Mouse (Mus musculus): Measurements from ENCODE around the gene Arrdc2. TPM values are rescaled to one million over a fixed set of nuclear protein-coding genes. Genes with fewer than 3 reads are reported as not detected.
"Not testable (repeated sequence)": the region's sequence is repeated elsewhere in the genome, so short reads cannot be mapped to it uniquely, and the experiment has no call there.

Arrdc2 gene
- total RNA-seq, 1 experiment from 2014 or later: 7.3 TPM

DNA sequence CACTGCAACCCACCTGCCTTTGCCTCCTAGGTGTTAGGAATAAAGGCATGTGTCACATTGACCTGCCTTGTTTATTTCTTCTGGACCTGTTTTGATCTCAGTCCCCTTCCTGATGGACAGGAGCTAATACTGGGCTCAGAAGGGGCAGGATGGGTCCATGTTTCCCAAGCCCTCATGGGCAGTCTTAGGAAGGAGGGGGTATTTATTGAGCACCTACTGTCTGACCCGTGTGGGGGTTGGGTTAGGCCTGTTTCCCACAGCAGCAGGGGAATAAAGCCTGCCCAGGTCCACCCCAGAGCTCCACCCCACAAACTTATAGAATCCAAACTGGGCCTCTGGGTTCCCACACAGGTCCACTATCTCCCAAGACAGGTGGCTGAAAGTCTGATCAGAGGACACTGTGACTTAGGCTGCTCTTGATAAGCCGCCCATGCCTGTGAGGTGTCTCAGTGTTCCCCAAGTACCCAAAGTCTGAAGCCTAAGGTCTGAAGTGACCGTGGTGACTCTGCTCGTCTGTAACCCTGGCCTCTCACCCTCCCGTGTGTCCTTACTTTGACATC lies 3.8 kb upstream of the Arrdc2 start:
- no peak for ATAC-seq (replicated peaks; ENCODE audit: low read depth, poor library complexity, severe bottlenecking)

GRCm38 (mm10) chr8:70842484-70842883 lies 3.0 kb upstream of the Arrdc2 start:
- no peak for ATAC-seq (replicated peaks; ENCODE audit: low read depth, poor library complexity, severe bottlenecking)

DNA sequence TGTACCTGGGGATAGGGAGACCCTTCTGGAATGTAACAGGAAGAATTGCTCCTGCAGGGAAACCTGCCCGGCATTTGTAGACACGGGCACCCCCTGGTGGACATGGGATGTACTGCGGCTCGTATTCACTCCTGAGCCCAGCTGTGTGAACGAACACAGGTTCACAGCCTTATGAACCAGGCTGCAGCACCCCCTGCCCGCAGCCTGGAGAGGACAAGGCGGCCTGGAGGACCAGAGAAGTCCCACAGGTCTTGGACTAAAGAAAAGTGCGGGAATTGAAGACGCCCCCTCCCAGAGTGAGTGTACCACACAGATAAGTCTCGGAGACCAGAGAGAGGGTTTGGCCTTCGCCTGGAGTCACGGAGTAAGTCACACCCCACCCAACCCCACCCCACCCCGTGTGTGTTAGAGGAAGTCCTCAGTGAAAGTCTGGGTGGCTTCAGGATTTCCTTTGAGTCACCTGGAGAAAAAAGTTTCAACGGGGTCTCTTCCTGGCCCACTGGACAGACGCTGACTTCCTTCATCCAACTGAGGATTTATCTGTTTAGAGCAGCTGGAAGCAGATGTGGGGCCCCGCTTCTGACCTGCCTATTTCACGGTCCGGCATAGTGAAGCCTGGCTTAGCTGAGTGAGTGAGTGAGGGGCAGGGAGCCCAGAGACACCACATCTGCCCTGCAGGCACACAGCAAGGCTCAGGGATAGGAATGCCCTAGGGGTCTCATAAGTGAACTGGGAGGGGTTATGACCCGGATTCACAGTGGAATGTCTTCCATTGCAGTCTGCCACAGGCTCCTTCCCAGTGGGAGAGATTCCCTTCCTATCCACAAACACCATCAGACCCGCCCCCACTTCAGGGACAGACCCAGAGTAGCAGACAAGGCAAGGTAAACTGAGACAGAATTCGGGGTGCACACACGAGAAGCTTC lies 1.9 kb upstream of the Arrdc2 start:
- ATAC-seq (replicated peaks; ENCODE audit: low read depth, poor library complexity, severe bottlenecking): peak; percentile 33

- ATAC-seq (replicated peaks; ENCODE audit: low read depth, poor library complexity, severe bottlenecking): no peak
These were observed 1.1 kb upstream of the Arrdc2 start for GRCm38 (mm10) chr8:70840590-70840989.

DNA sequence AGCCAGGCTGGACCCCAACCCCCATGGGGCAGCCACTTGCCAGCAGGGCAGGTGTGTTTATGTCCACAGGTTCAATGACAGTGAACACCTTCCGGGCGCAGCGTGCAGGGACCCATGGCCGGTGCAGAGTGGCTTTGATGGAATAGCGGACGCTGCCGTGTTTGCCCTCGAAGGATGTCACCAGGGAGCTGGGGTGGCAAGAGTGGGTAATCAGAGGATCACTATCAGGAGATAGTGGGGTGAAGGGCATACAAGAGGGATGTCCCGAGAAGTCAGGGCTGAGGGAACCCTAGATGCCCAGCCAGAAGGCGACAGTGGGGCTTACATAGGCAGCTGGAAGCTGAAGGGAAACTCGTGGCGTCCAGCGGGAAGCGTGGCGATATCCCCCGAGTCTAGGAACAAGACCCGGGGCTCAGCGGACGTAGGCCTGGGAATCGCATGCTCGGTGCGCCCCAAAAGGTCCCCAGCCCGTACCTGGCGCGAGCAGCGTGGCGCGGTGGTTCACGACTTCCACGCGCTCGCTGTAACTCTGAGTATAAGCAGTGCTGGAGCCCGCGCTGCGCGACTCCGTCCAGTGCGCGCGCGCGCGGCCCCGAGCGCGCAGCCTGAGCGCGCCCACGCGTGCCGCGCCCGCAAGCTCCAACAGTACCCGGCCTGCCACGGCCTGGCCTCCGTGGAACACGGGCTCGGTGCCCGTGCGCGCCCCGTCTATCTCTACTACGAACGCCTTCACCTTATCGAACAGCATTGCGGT lies 689 bp downstream of the Arrdc2 start:
- no peak; the same call in 1 of the 2 replicates for ATAC-seq (replicated peaks; ENCODE audit: low read depth, poor library complexity, severe bottlenecking)

DNA sequence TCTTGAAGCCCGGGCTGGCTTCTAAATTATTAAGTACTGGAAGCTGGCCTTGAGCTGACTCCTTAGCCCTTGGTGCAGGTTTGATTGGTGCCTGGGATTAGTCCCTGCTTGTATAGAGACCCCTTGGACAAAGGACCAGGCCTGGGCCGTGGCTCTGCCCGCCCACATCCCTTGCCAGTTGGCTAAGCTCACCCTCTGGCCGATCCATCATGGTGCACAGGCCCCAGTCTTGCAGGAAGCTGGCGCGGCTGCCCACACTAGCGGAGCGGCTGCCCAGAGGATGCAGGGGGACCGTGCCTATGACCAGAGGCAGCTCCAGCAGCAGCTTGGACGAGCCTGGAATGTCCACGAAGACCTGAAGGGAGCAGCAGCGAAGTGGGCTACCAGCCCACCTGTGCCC lies 2.9 kb downstream of the Arrdc2 start:
- ATAC-seq (replicated peaks; ENCODE audit: low read depth, poor library complexity, severe bottlenecking): no peak

DNA sequence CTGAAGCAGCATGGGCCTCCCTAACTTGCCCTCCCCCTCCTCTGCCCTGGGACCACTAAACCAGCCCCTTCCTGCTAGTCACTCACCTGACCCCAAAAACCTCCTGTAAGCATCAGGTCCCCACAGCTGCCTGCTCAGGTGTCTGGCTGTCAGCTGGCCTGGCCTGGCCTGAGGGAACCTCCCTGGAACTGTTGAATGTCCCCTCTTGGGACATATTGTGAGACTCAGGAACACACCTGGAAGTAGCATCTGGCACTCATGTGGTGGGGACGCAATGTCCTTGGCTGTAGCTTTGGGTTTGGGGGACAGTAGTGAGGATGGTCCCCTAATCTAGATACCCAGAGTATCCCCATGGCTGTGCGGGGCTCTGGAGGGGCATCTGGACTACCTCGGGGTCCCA lies 5.4 kb downstream of the Arrdc2 start:
- ATAC-seq (replicated peaks; ENCODE audit: low read depth, poor library complexity, severe bottlenecking): no peak

DNA sequence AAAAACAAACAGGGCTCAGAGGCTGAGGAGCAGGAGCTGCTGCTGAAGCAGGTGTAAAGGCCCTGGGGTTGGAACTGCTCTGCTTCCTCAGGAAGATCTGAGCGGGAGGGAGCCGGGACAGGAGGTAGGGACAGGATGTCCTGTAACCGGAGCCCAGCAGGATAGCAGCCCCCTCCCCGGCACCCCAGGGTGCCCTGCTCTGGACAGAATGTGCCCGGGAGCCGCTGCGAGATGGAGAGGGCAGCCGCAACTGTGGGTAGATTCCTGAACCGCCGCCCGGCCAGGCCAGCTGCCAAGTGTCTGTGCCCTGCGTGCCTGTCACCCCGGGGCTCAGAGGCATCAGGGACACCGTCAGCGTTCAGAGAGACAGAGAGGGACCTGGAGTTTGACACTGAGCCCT lies 6.0 kb downstream of the Arrdc2 start:
- no peak; the same call in 1 of the 2 replicates for ATAC-seq (replicated peaks; ENCODE audit: low read depth, poor library complexity, severe bottlenecking)

DNA sequence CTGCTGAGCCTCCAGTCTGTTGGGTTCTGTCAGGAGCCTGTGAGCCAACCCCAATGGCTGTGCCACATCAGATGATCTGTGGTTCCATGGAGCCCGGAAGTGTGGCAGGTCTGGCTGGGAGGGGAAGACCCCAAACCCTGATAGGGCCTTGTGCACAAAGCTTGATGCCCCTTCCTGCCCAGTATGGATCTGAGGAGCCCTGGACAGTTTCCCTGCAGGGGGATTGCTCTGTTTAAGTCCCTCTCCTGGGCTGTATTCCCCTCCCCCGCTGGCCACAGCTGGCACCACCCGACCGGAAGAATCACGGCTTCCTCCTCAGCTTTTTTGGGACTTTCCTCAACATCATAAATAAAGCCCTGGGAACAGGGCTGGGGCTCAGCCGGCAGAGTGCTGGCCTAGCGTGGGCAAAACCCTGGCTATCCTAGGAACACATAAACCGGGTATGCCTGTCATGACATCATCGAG lies 6.5 kb downstream of the Arrdc2 start:
- peak; percentile 88 for ATAC-seq (replicated peaks; ENCODE audit: low read depth, poor library complexity, severe bottlenecking)

DNA sequence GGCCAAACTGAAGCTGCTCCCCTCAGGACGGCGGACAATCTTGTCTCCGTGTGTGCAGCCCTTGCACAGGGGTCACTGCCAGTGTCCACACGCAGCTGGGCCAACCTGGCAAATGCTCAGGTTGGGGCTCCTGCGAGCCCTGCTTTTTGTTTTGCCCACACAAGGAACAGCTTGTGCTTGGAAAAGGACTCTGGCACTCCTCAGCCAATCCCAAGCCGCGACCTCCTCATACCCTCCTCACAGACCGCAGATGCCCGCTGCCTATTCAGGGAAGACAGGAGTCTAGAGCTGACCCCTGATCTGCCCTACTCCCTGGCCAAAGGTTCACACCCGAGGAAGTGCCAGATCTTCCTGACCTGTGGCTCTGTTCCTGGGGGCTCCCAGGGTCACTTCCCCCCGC lies 7.1 kb downstream of the Arrdc2 start:
- ATAC-seq (replicated peaks; ENCODE audit: low read depth, poor library complexity, severe bottlenecking): no peak

DNA sequence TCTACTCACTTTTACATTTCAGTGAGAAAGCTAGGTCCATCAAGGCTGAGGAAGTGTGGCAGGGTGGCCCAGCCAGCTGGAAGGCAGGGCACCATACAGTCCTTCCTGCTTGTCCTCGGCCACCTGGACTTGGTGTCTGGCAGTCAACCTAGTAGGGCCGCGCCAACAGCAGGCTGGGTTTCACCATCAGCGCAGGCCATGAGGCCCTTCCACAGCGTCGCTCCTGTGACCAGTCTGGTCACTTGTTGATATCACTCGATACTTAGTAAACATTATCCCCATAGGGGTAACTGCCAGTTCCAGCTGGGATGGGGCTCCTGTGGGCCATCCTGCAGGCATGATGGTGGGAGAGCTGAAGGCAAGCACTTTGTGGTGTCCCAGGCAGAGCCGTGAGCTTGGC lies 8.0 kb downstream of the Arrdc2 start:
- ATAC-seq (replicated peaks; ENCODE audit: low read depth, poor library complexity, severe bottlenecking): no peak

DNA sequence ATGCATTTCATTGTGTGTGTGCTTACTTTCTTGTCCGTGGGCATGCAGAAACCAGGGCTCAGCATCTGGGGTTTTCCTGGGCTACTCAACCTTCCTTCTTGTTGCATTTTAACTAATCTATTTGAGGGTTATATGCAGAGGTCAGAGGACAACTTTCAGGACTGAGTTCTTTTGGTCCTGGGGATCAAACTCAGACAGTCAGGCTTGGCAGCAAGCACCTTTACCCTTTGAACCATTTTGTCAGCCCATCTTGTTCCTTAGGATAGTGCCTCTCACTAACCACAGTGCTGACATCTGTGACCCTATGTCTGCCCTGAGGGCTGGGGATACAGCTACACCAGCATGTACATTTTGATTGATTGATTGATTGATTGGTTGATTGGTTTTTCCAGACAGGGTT lies 11.7 kb downstream of the Arrdc2 start:
- no peak for ATAC-seq (replicated peaks; ENCODE audit: low read depth, poor library complexity, severe bottlenecking)

GRCm38 (mm10) chr8:70827010-70827409 lies 12.5 kb downstream of the Arrdc2 start:
- ATAC-seq (replicated peaks; ENCODE audit: low read depth, poor library complexity, severe bottlenecking): no peak

DNA sequence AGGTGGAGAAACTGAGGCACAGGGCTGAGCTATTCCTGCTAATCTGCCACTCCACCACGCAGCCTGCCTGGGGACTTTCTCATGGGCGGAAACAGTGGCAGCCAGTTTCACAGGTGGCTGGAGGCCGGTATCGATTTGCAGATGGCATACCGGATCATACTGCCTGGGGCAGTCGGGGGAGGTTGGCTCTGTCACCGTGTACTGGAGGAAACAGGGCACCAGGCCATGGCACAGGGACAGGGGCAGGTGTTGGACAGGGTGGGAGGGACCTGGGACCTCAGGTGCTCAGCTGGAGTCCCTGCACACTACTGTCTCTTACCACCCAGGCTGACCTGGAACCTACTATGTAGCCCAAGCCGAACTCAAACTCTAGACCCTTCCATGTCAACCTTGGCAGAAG lies 13.7 kb downstream of the Arrdc2 start:
- ATAC-seq (replicated peaks; ENCODE audit: low read depth, poor library complexity, severe bottlenecking): no peak

GRCm38 (mm10) chr8:70823802-70824201 lies 15.7 kb downstream of the Arrdc2 start:
- no peak for ATAC-seq (replicated peaks; ENCODE audit: low read depth, poor library complexity, severe bottlenecking)

GRCm38 (mm10) chr8:70822594-70822993 lies 16.9 kb downstream of the Arrdc2 start:
- not testable (repeated sequence) for ATAC-seq (replicated peaks; ENCODE audit: low read depth, poor library complexity, severe bottlenecking)

GRCm38 (mm10) chr8:70821992-70822391 lies 17.5 kb downstream of the Arrdc2 start:
- ATAC-seq (replicated peaks; ENCODE audit: low read depth, poor library complexity, severe bottlenecking): no peak

DNA sequence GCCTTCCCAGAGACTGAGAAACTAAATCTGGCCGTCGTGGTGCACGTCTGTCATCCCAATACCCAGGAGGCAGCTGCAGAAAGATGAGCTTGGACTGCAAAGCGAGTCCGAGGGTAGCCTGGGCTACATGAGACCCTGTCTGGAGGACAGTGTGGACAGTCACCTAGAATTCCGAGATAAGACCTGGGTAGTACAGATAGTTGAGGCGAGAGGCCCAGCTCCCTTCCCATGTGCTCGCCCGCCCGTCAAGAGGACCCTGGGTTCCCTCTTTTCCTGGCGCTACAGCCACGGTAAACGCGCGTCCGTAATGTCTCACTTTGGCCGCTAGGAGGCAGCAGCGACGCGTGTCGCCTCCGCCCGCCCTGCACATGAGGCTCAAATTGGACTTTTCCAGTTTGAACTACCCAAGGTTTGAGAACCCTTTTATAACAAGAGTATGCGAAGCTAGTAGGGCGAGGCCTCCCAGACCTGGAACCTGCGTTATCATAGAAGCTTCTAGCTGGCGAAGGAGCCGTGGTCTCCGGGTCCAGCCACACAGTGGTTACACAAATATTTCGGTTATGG lies 18.0 kb downstream of the Arrdc2 start:
- ATAC-seq (replicated peaks; ENCODE audit: low read depth, poor library complexity, severe bottlenecking): peak; percentile 92

GRCm38 (mm10) chr8:70820101-70820935 lies 19.2 kb downstream of the Arrdc2 start:
- ATAC-seq (replicated peaks; ENCODE audit: low read depth, poor library complexity, severe bottlenecking): no peak

- peak; percentile 28; the same call in 1 of the 2 replicates for ATAC-seq (replicated peaks; ENCODE audit: low read depth, poor library complexity, severe bottlenecking)
These were observed 22.8 kb downstream of the Arrdc2 start for GRCm38 (mm10) chr8:70816679-70817078.

Data from common myeloid progenitor, adult 5-6 weeks (primary cell).